Mouse (Mus musculus) A20 (cell line): Measurements from ENCODE around the gene Nap1l3.

ENCODE experiments used
- DNase-seq: peaks from one replicate; pipeline ENCODE4 v3.0.0-alpha.2; 2011; ENCODE audit warnings: low read depth, low spot score

Nap1l3 gene

DNA sequence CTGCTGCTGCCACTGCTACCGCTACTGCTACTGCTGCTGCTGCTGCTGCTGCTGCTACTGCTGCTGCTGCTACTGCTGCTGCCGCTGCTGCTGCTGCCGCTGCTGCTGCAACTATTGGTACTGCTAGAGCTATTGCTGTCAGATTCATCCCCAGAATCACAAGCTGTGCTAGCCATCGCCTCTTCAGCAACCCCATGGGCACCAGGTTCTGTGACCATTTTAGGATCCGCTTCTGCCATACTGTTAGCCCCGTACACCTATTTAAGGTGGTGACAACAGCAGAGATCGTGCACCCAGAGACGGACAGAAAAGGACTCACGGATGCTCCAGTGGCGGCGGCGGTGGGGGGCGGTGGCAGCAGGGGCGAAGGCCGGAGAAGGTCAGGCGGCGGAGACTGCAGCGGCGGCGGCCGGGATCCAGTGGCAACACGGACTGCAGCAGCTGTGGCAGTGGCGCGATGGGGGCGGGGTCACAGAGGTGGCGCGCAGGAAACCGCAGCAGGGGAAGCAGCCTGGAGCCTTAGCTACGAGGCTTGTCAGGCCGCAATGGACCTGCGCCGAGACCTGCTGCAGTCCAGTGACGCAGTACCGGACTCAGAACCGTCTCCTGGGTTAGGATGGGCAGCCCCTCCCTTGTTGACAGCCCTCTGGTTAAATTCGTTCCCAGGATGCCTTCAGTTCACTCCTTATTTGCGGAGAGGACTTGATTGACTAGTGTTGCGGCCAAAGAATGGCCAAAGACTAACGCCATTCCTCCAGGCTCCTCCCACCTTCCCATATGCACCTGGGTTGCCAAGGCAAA, at the start of gene Nap1l3:
Nap1l3 (minus strand) TSS at position 621 of the 801 bp plus-strand sequence.
- no peak for DNase-seq

DNA sequence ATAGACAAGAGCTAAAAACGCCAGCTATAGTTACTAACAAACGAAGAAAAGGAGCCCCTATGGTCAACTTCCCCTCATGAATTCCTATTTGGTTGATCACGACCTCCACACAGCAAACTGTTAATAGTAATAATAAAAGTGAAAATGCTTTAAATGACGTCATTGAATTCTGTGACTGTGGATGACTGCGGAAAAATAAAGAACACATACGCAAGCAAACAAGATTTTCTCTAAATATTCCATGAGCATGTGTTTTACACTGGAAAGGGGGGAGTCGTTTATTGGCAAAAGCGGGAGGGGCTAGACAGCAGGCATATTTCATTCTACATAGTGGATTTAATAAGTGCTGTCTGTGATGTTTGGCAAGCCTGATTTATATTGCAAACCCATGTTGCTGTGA, 451 bp upstream of the Nap1l3 start:
- no peak for DNase-seq
